Mouse (Mus musculus): ENCODE results near the gene Pde4dip. TPM values are rescaled to one million over a fixed set of nuclear protein-coding genes. Genes with fewer than 3 reads are reported as not detected.

The Pde4dip gene
- total RNA-seq, 4 experiments from 2014 or later: 180 to 198 (median 186) TPM

- DNase-seq (ENCODE audit: low spot score in 2 of 2): no peak
Observed at GRCm38 (mm10) chr3:97653781-97654180, 234.7 kb downstream of the Pde4dip start.

DNA sequence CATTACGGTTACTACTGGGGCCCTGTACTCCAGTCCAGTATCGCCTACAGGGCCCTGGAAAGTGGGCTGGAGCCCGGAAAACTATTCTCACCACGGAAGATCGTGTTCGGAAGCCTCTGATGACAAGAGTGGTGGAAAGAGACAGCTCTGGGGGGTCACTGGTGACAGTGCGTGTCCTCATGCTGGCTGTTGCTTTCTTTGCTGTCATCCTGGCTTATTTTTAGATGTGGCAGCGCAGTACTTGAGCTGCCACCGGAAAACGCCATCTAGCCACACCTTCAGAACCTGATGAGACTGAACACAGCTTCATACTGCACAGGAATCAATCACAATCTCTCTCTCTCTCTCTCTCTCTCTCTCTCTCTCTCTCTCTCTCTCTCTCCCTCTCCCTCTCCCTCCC lies 236.9 kb downstream of the Pde4dip start:
- DNase-seq (ENCODE audit: low spot score in 2 of 2): no peak

DNA sequence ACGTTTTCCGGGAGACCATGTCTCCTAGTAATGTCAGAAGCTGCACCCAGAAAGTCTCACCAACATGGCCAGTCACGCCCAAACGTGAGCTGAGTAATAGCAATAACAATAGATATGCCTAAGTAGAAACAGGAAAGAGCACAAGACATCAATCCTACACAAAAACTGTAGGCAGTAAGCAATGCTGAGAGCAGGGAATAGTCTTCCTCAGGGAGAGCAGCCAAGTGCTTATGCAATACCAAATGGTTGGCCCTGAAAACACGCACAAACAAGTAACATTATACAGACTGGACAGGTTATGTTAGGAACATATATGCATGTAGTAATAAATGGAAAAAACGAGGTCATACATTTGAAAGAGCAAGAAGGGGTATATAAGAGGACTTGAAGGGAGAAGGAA lies 239.0 kb downstream of the Pde4dip start:
- no peak for DNase-seq (ENCODE audit: low spot score in 2 of 2)

DNA sequence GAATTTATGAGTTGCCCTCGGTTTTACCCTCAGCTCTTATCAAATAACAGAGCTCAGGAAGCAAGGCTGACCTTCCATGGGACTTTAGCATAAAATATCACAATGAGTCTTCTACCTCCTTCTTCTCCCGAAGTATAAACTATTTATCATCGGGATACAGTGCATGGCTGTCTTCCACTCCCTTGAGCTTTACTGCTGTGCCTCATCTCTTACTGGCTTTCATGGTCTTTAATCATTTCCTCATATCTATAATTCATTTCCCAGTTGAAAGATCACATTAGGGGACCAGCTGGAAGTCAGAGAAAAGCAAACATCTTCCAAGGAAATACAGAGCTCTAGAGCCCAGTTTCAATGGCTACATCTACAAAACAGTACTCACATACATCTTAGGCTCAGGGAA lies 239.5 kb downstream of the Pde4dip start:
- no peak for DNase-seq (ENCODE audit: low spot score in 2 of 2)

DNA sequence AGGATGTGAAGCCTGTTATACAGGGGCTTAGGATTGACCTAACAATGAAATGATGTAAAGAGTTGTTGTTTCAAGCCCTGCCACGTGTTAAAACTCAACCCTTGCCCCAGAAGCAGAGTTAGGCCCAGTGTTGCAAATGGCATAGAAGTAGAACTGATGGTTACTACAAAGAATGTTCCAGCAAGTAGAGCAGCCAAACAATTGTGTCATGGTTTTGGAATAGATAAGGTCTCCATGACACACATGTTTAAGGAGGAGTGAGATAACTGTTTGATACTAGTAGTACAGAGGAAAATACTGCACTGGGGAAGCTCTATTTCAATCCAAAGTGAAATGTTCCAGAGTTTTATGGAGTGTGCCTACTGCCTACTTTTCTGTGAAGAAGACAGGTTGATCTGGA lies 240.0 kb downstream of the Pde4dip start:
- no peak for DNase-seq (ENCODE audit: low spot score in 2 of 2)

DNA sequence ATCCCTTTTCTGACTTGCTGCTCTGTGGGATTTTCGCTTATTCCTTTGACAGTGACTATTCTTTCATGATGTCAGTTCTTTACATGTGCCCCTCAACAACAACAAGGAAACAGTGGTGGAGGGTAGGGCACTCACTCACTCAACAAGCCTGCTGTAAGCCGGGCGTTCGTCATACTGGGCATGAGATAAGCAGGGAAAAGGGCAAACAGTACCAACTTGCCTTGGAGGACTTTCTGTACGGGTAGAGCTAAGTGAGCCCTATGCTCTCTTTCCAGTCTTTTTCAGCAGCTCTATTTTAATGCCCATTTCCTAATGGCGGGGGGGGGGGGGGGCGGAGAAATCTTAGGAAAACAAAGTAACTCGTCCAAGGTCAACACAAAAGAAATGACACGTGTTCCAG lies 246.5 kb downstream of the Pde4dip start:
- DNase-seq (ENCODE audit: low spot score in 2 of 2): no peak

DNA sequence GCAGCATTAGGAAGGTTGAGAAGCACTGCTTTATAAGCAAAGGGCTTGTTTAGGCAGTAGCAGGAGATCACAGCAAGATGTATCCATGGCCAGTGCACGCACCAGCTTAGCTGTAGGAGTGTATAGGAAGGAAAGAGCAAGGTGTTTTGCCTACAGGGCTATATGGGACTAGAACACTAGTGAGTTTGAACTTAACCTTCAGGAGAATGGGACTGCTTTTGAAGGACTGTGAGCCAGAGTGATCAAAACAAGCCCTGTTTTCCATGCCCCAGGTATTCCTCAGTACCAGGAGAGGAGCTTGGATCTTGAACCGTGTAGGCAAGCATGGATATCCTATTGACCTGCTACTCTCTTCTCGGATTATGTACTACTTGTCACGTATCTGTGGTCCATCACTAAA lies 247.1 kb downstream of the Pde4dip start:
- no peak for DNase-seq (ENCODE audit: low spot score in 2 of 2)

Small RNA genes within 50 kb of the gene (microRNA-seq; reads per million reads assigned to microRNA genes)
- 0 reads per million in 2 experiments for gene Mir7225

Other genes with a start within 250 kb of the Pde4dip start
- 10 to 100 TPM; 27.4 to 28.4 (median 27.6) TPM for gene Prkab2, start 230.5 kb downstream of the Pde4dip start, total RNA-seq (2022)
- not detected for gene Gm17651, start 214.0 kb downstream of the Pde4dip start, total RNA-seq (2022)
- 10 to 100 TPM; 79.2 to 84.7 (median 83.5) TPM for gene Sec22b, start 12.5 kb upstream of the Pde4dip start, total RNA-seq (2022)
- 10 to 100 TPM; 16.3 to 17.9 (median 17.1) TPM for gene Notch2, start 124.8 kb upstream of the Pde4dip start, total RNA-seq (2022)

Measured in left cerebral cortex, adult 8-10 months (tissue).